Mouse (Mus musculus): Measurements from ENCODE around the gene H2afy. TPM values are rescaled to one million over a fixed set of nuclear protein-coding genes. Genes with fewer than 3 reads are reported as not detected.
A peak's percentile ranks its signal among the peaks of the same experiment; 100 is the strongest.

Gene H2afy
- polyA plus RNA-seq, 1 experiment from 2014 or later, result 162 TPM

DNA sequence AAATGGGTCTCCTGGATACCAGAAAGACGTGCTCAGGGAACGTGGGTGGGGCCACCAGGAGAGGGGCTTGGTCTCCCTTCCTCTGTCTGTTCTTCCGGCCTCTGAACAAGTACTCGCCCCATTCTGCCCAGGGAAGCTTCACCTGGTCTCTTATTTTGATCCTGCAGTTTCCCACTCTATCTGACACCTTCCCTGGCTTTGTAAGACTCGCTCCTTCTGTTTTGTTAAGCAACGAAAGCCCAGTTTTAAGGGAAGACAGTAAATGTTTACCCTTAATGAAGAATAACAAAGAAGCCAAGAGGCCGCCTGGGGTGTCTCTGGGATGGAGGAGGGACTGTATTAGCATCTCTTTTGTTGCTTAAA is 7.0 kb upstream of the H2afy start:
- 37% methylated on average over 7 of the region's 7 CpGs for WGBS (ENCODE audit: insufficient replicate concordance)
- Histone ChIP-seq H3K4me2 (no peak overlapping the region), H3K27me3 (replicated peaks) (no peaks in the 10 kb centered on the region), H3K9ac (no peak overlapping the region), H3K27ac (no peak overlapping the region), H3K36me3 (no peaks in the 10 kb centered on the region), H3K4me3 (no peak overlapping the region), H3K4me1 (peaks cover 13% of the 10 kb centered on the region), H3K9me3 (replicated peaks) (no peaks in the 10 kb centered on the region)
- no peak for ATAC-seq

DNA sequence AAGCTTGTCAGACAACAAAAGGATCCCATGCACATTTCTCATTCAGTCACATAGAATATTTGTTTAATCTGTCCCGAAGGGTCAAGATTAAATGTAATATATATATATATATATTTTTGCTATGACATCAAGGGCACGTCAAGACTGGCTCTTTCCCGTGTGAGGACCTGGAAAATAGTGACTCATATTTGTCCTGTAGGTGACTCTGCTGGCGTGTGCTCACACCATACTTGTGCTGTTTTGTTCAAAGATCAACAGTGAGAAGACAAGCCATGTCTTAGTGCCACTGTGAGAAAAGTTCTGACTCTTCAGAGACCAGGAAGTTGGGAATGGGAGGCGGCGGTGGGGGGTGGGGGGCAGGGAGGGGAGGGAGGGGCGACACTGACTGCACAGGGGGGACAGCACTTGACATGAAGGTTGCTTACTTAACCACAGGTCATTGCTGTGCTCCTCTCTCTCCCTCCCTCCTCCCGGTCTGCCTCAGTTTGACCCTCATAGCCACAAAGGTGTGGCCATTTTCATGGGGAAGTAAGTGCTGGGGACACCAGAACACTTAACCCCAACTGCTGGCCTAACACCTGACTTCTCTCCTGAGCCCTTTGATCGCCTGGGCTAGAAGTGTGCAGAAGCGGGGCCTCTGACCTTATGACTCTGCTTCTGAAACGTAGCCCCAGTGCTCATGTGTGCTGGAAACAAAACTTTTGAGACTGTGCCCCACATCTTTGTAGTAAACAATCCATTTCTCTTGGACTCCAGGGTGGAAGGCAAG is 6.4 kb upstream of the H2afy start:
- no peak for ATAC-seq

DNA sequence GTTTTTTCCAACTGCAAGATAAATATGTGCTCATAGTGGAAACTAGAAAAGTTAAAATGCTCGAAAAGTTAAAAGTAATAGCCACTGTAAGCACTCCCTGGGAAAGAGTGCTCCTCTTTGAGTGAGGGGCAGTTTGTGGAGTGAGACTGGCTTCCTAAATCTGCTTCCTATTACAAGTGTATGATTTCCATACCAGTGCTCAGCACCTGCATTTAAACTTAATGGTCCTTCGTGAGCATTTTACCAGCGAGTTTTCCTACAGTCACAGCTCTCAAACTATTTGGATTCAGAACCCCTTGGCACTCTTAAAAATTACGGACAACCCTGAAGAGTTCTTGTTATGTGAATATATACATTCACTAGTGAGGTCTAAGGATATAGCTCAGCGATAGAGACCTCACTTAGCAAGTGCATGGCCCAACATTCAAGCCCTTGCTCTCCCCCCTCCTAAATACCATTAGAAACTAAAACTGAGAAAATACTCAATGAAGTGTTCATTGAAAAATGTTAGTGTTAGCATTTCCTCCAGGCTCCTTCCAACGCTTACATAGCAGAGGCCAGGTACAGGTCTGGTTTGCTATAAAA is 3.1 kb upstream of the H2afy start:
- H3K9ac ChIP-seq, result no peak overlapping the region
- no peak overlapping the region for H3K4me2 ChIP-seq
- H3K4me1 ChIP-seq, result peaks cover 25% of the 10 kb centered on the region
- ATAC-seq, result no peak
- no peaks in the 10 kb centered on the region for H3K9me3 ChIP-seq (replicated peaks)
- no peak overlapping the region for H3K27ac ChIP-seq
- no peaks in the 10 kb centered on the region for H3K27me3 ChIP-seq (replicated peaks)
- no peaks in the 10 kb centered on the region for H3K36me3 ChIP-seq
- H3K4me3 ChIP-seq, result no peak overlapping the region
- WGBS (ENCODE audit: insufficient replicate concordance), result 56% methylated on average over 6 of the region's 6 CpGs

More for the DNA sequence above, 6.4 kb upstream of the H2afy start:
- WGBS (ENCODE audit: insufficient replicate concordance), result 22% methylated on average over 11 of the region's 11 CpGs
- H3K27ac ChIP-seq, result no peak overlapping the region
- H3K9ac ChIP-seq, result no peak overlapping the region
- H3K4me3 ChIP-seq, result no peak overlapping the region
- H3K4me2 ChIP-seq, result no peak overlapping the region
- H3K36me3 ChIP-seq, result no peaks in the 10 kb centered on the region
- no peaks in the 10 kb centered on the region for H3K27me3 ChIP-seq (replicated peaks)
- peaks cover 13% of the 10 kb centered on the region for H3K4me1 ChIP-seq
- H3K9me3 ChIP-seq (replicated peaks), result no peaks in the 10 kb centered on the region

DNA sequence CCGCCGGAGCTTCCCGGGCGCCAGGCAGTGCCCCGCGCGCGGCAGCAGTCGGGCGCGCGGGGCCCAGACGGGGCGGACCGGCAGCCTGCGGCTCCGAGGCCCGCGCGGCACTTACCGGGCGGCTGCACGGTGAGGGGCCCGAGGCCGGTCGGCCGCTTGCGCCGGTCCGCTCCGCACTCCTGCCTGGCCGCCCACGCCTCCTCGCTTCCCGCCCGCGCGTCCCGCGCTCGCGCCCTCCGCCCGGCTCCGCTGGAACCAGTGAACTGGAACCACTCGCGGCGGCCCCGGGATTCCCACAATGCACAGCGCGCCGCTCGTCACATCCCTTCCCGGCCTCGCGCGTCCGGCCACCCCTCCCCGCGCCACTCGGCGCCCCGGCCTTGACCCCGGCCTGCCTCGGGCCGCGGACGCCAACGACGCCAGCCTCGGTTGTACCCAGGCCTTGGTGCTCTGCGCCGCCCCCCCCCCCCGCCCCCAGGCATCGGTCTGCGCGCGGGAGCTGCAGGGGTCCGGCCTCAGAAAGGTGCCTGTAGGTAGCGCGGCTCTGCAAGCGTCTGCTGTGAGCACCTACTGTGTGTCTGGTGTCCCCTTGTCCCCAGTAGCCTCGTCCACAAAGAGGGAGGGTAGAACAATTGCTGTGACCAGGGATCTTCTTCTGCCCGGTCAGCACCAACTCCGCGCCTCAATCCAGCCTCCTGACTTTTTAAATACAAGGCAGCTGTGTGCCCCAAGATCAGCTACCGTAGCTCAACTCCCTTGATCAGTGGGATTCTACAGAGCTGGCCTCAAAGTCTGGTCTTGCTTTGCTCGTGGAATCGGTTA is 719 bp downstream of the H2afy start:
- ATAC-seq, result peak; percentile 81
- H3K9me3 ChIP-seq (replicated peaks), result no peaks in the 10 kb centered on the region
- 2% methylated on average over 85 of the region's 89 CpGs for WGBS (ENCODE audit: insufficient replicate concordance)
- H3K27ac ChIP-seq, result peak overlapping the region; percentile 79
- peak overlapping the region; percentile 95 for H3K4me2 ChIP-seq
- H3K9ac ChIP-seq, result peak overlapping the region; percentile 93
- H3K4me1 ChIP-seq, result peaks cover 40% of the 10 kb centered on the region
- H3K36me3 ChIP-seq, result peaks cover 14% of the 10 kb centered on the region
- H3K27me3 ChIP-seq (replicated peaks), result no peaks in the 10 kb centered on the region
- peak overlapping the region; percentile 94 for H3K4me3 ChIP-seq

DNA sequence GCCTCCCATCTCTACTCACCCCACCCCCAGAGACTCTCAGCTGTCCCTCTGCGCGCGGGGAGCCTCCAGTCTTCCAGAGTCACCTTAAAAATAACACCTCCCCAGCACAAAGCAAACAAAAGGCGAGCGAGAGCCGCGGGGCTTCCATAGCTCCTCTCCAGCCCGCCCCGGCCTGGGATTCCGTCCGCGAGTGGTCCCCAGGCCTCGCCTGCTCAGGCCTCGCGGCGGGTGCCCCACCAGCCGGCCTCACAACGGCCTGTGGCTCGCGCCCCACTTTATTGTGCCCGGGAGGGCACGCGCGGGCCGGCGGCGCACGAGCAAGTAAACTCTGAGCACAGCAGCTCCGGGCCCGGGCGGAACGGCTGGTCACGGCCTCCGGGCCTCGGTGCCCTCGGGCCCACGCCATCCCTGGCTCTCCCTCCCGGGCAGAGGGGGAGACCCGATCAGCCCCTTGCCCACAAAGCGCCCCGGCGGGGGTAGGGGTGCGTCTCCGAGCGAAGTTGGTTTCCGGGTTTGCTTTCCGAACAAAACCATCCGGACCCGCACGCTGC is 1.5 kb downstream of the H2afy start:
- peak overlapping the region; percentile 79 for H3K27ac ChIP-seq
- WGBS (ENCODE audit: insufficient replicate concordance), result under 1% methylated on average over 50 of the region's 50 CpGs
- peak; percentile 46 for ATAC-seq
- peaks cover 40% of the 10 kb centered on the region for H3K4me1 ChIP-seq
- H3K27me3 ChIP-seq (replicated peaks), result no peaks in the 10 kb centered on the region
- peak overlapping the region; percentile 93 for H3K9ac ChIP-seq
- H3K4me3 ChIP-seq, result peak overlapping the region; percentile 94
- peak overlapping the region; percentile 95 for H3K4me2 ChIP-seq
- no peaks in the 10 kb centered on the region for H3K9me3 ChIP-seq (replicated peaks)
- peaks cover 19% of the 10 kb centered on the region for H3K36me3 ChIP-seq

DNA sequence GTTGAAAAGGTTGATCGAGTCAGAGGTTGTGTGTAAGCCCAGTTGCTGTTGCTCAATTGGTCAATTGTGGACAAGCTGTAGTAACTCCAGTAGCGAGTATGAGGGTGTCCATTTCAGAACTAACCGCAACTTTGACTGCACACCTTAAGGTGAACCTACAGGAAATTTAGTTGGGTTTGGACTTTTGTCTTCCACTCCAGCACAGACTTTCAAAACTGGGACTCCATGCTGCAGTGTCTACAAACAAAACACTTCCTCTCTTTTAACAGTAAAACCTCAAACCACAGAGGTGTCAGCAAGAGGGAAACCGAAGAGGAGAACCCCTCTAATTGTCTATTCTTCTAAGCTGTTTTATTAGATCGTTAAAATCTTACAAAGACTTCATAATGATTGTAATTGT is 2.1 kb downstream of the H2afy start:
- no peak for ATAC-seq
- Histone ChIP-seq H3K4me3 (peak overlapping the region; percentile 94), H3K9ac (peak overlapping the region; percentile 93), H3K4me2 (peak overlapping the region; percentile 95), H3K36me3 (peaks cover 19% of the 10 kb centered on the region), H3K9me3 (replicated peaks) (no peaks in the 10 kb centered on the region), H3K27ac (0 out of 2 replicates have a peak overlapping the region, but pooled peaks have one; percentile 79), H3K4me1 (peaks cover 40% of the 10 kb centered on the region), H3K27me3 (replicated peaks) (no peaks in the 10 kb centered on the region)
- WGBS (ENCODE audit: insufficient replicate concordance), result 27% methylated on average over 5 of the region's 5 CpGs

DNA sequence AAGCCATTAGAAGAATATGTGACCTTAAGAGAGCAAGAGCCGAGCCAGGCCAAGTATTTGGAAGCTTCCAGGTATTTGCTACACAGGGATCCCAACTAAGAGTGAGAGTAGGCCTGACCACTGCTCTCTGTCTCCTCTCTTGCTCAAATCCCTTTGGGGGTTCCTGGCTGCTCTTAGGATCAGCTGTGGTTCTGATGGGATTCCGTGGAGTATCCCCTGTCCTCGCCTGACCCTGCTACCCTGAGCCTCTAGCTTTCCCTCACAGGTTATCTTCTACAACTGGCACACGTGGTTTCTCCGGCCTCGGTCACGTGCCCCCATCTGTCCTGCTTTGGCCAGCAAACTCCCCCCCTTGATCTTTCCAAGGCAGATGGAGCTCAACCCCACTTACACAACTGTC is 3.2 kb downstream of the H2afy start:
- no peak overlapping the region for H3K4me3 ChIP-seq
- WGBS (ENCODE audit: insufficient replicate concordance), result 43% methylated on average over 7 of the region's 7 CpGs
- no peak overlapping the region for H3K9ac ChIP-seq
- no peaks in the 10 kb centered on the region for H3K27me3 ChIP-seq (replicated peaks)
- no peaks in the 10 kb centered on the region for H3K9me3 ChIP-seq (replicated peaks)
- H3K36me3 ChIP-seq, result peaks cover 25% of the 10 kb centered on the region
- peak overlapping the region; percentile 95 for H3K4me2 ChIP-seq
- peaks cover 40% of the 10 kb centered on the region for H3K4me1 ChIP-seq
- no peak for ATAC-seq
- H3K27ac ChIP-seq, result no peak overlapping the region

DNA sequence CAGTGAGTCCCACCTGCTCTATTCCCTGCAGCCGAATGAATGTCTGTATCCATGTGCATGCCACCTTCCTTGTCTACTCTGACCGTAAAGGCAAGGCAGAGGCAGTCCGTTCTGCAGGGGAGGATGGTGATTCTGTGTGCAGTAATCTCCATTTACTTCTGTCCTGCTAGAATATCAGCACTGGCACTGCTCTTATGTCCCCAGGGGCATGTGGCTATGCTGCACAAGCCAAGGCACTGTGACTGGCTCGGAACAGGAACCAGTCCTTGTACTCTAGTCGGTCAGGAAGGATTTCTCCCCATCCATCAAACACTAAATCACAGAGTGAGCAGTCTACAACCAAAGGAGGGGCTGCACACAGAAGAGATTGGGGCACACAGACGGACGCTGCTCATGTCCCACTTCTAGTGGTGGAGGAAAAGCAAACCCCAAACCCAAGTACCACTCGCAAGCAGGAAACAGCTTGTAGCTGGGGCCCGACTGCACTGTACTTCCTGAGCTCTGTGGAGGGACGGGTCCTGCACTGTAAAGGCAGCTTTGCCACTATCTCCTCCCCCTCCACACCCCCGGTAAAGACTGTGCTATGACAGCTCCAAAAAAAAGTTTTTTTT is 3.7 kb downstream of the H2afy start:
- no peaks in the 10 kb centered on the region for H3K27me3 ChIP-seq (replicated peaks)
- H3K9me3 ChIP-seq (replicated peaks), result no peaks in the 10 kb centered on the region
- H3K36me3 ChIP-seq, result peaks cover 30% of the 10 kb centered on the region
- ATAC-seq, result no peak
- peaks cover 40% of the 10 kb centered on the region for H3K4me1 ChIP-seq
- peak overlapping the region; percentile 95 for H3K4me2 ChIP-seq
- 55% methylated on average over 11 of the region's 11 CpGs for WGBS (ENCODE audit: insufficient replicate concordance)
- H3K9ac ChIP-seq, result no peak overlapping the region
- H3K27ac ChIP-seq, result no peak overlapping the region
- no peak overlapping the region for H3K4me3 ChIP-seq

DNA sequence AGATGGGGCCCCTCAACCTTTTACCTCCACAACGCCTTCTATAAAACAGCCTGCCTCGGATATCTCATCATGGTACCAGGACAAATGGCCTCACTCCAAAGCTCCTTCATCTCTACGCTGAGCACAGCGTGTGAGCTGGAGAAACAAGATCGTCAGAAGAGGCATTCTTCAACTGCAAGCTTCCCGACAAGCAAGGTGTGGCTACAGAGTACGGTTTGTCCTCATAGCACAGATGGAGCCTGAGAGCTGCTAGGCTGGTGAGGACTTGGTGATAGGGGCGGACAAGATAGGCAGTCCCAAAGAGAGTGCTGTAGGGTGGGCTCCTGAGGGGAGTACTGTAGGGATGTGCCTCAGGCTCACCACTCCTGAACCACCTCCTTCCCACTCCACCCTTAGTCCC is 5.6 kb downstream of the H2afy start:
- Histone ChIP-seq H3K9me3 (replicated peaks) (no peaks in the 10 kb centered on the region), H3K4me3 (no peak overlapping the region), H3K27me3 (replicated peaks) (no peaks in the 10 kb centered on the region), H3K36me3 (peaks cover 49% of the 10 kb centered on the region), H3K9ac (no peak overlapping the region), H3K4me1 (peaks cover 32% of the 10 kb centered on the region), H3K4me2 (no peak overlapping the region), H3K27ac (no peak overlapping the region)
- 73% methylated on average over 8 of the region's 8 CpGs for WGBS (ENCODE audit: insufficient replicate concordance)
- no peak for ATAC-seq

DNA sequence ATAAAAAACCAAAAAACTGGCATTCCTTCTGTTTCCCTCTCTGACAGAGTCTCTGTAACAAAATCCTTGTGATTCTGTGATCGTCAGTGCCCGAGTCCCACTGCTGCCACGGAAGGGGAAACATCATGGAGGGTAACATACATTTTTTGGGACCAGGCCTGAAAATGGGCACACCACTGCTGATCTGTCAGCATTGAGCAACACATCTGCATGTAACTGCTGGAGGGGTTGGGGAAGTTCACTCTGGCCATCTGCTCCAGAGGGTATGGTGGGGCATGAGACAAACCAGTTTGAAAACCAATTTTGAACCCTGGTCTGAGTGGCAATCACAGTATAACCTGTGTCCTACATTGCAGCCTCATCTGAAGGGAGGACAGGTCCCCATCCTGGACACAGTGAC is 6.6 kb downstream of the H2afy start:
- Histone ChIP-seq H3K27ac (no peak overlapping the region), H3K9me3 (replicated peaks) (no peaks in the 10 kb centered on the region), H3K4me3 (no peak overlapping the region), H3K4me1 (peaks cover 28% of the 10 kb centered on the region), H3K36me3 (peaks cover 59% of the 10 kb centered on the region), H3K9ac (no peak overlapping the region), H3K4me2 (no peak overlapping the region), H3K27me3 (replicated peaks) (no peaks in the 10 kb centered on the region)
- 81% methylated on average over 3 of the region's 3 CpGs for WGBS (ENCODE audit: insufficient replicate concordance)
- no peak for ATAC-seq

DNA sequence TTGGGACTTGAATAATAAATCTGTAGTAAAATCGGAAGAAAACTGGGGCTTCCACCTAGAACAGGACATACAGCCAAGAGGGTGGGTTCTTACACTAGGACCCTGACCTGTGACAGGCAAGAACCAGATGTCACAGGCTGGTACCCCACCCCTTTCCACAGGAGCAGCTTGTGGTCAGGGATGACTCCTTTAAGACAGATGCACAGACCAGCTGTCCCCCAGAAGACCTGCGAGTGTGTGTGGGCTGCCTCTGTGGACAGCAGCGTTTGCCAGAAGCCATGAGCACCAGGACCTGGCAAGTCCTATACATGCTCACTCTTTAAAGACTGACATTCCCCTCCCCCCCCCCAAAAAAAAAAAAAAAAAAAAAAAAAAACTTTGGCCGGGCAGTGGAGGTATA is 7.1 kb downstream of the H2afy start:
- Histone ChIP-seq H3K27ac (no peak overlapping the region), H3K4me3 (no peak overlapping the region), H3K9me3 (replicated peaks) (no peaks in the 10 kb centered on the region), H3K36me3 (peaks cover 64% of the 10 kb centered on the region), H3K4me2 (no peak overlapping the region), H3K27me3 (replicated peaks) (no peaks in the 10 kb centered on the region), H3K4me1 (peaks cover 23% of the 10 kb centered on the region), H3K9ac (no peak overlapping the region)
- 82% methylated on average over 4 of the region's 4 CpGs for WGBS (ENCODE audit: insufficient replicate concordance)
- ATAC-seq, result no peak

Data from liver, embryonic 12.5 days (tissue).